Mouse (Mus musculus): ENCODE data around the gene Bicd2. TPM values are rescaled to one million over a fixed set of nuclear protein-coding genes. Genes with fewer than 3 reads are reported as not detected.

The Bicd2 gene
- polyA plus RNA-seq (2012; rRNA removed; ENCODE audit: low replicate concordance), result 30.5 and 30.6 TPM in 2 replicates

DNA sequence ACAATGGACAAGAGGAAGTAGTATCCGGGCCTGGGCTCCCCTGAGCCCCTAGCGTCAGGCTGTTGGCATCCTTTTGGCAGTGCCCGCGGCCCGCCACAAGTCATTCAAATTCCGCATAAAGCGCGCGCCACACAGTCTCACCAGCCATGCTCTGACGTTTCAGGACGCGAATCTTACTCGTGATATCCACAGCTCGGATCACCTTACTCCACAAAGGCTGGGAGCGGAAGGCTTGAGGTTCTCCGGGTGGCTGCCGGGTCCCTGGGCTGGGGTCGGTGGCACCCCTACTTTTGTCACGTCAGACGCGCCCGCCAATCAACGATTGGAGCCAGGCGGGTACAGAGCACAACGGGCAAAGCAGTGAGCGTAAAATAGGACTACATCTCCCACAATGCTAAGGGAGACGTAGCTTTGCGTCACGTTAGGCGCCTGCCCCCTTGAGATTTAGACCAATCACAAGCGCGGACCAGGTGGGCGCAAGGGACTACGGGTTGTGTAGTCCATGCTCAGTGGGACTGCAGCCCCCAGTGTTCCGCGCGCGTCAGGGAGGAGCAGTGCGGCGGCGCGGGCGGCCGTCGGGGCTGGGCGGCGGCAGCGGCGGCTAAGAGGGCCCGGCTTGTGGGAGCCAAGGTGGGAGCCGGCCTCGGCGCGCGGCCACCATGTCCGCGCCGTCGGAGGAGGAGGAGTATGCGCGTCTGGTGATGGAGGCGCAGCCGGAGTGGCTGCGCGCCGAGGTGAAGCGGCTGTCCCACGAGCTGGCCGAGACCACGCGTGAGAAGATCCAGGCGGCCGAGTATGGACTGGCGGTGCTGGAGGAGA lies at the start of gene Bicd2:
TSS of gene Bicd2 (plus strand) at position 574 of the 819 bp plus-strand sequence.

DNA sequence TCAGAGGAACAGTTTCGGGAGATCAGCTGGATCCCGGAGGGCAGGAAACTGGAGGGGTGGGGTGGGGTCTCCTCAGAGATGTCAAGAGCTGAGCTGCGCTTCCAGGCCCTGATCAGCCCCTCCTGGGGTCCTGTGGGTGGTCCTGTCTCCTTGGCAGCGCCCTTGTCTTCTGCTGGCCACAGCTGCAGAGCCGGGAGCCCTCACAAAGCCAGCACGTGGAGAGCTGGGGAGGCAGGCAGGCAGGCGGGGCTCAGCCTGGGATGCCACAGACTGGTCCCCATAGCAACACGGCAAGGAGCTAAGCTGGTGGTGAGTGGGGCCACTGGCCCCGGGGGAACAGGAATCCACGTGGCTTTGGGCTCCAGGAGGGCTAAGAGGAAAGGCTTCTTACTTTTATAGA lies 21.3 kb upstream of the Bicd2 start, which contains the start of gene Fgd3:
TSS of gene Fgd3 (minus strand) at position 272 of the 400 bp plus-strand sequence.

DNA sequence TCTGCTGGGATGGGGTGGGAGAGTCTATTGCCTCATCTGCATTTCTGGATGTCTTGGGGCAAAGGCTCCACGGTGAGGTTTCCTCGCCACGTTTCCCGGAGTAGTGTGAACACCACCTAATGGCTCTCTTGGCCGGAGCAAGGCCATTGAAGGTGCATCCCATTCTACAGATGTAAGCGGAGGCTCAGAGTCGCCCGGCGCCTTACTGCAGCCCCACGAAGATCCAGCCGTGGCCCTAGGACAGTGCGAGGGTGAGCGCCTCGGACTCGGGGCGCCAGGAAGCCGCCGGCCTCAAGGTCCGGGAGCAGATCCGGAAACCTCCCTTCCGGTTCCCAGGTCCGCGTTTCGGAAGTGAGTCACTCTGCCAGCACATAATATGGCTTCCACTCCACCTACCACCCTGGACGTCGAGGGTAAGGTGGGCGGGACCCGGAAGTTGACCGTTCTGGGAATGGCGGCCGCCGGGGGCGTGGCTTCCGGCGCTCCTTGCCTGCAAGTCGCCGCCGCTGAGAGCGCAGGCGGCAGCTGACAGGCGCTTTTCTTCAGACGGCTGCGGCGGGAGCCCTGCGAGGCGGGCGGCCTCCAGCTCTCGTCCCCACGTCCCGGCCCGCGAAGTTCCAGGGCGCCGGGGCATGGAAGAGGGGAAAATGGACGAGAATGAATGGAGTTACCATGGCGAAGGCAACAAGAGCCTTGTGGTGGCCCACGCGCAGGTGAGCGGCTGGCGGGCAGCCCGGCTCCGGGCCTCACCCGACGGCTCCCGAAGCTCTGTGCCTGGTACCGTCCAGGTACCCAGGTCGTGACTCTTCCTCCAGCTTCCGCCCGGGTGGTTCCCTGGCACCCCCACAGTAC lies 79.6 kb downstream of the Bicd2 start, which contains the start of gene Ippk:
TSS of gene Ippk (plus strand) at position 496 of the 852 bp plus-strand sequence.

Other genes with a start within 250 kb of the Bicd2 start
- 6.4 and 8.0 TPM in 2 replicates for gene Wnk2, start 193.6 kb upstream of the Bicd2 start, polyA plus RNA-seq (2012; rRNA removed; ENCODE audit: low replicate concordance)
- 209 and 258 TPM in 2 replicates for gene Ninj1, start 154.1 kb upstream of the Bicd2 start, polyA plus RNA-seq (2012; rRNA removed; ENCODE audit: low replicate concordance)
- gene Card19, start 125.5 kb upstream of the Bicd2 start, polyA plus RNA-seq (2012; rRNA removed; ENCODE audit: low replicate concordance), result 142 and 192 TPM in 2 replicates
- 19.3 and 36.4 TPM in 2 replicates for gene Susd3, start 92.9 kb upstream of the Bicd2 start, polyA plus RNA-seq (2012; rRNA removed; ENCODE audit: low replicate concordance)
- gene Fgd3, start 21.3 kb upstream of the Bicd2 start, polyA plus RNA-seq (2012; rRNA removed; ENCODE audit: low replicate concordance), result 7.7 and 9.3 TPM in 2 replicates
- gene Ippk, start 79.7 kb downstream of the Bicd2 start, polyA plus RNA-seq (2012; rRNA removed; ENCODE audit: low replicate concordance), result 3.4 and 7.4 TPM in 2 replicates
- not detected in 2 replicates for gene Tes3-ps, start 151.7 kb downstream of the Bicd2 start, polyA plus RNA-seq (2012; rRNA removed; ENCODE audit: low replicate concordance)
- 1.7 and 7.7 TPM in 2 replicates for gene Ecm2, start 163.2 kb downstream of the Bicd2 start, polyA plus RNA-seq (2012; rRNA removed; ENCODE audit: low replicate concordance)
- gene Aspn, start 202.9 kb downstream of the Bicd2 start, polyA plus RNA-seq (2012; rRNA removed; ENCODE audit: low replicate concordance), result 0.91 and 4.6 TPM in 2 replicates
- gene Omd, start 240.9 kb downstream of the Bicd2 start, polyA plus RNA-seq (2012; rRNA removed; ENCODE audit: low replicate concordance), result 0.39 and 1.1 TPM in 2 replicates